Mouse (Mus musculus) c-Kit-positive CD71-positive TER-119-positive erythroid progenitor cells, embryonic 14.5 days (primary cell): ENCODE results near the gene Epc2.
A peak's percentile ranks its signal among the peaks of the same experiment; 100 is the strongest.

Experiments used
- DNase-seq: peaks from one replicate; pipeline ENCODE4 v3.0.0-alpha.2; 2013; ENCODE audit warnings: low spot score

Epc2 gene

GRCm38 (mm10) chr2:49450931-49451636, at the start of gene Epc2:
Epc2 (plus strand) TSS chr2:49451486.
- DNase-seq, result peak; percentile 72

GRCm38 (mm10) chr2:49405954-49406353, 45.3 kb upstream of the Epc2 start:
- no peak for DNase-seq

- no peak for DNase-seq
These were observed 39.6 kb upstream of the Epc2 start for GRCm38 (mm10) chr2:49411685-49412084.

- no peak for DNase-seq
These were observed 38.7 kb upstream of the Epc2 start for GRCm38 (mm10) chr2:49412576-49412975.

GRCm38 (mm10) chr2:49415868-49416267, 35.4 kb upstream of the Epc2 start:
- no peak for DNase-seq

GRCm38 (mm10) chr2:49417018-49417604, 34.2 kb upstream of the Epc2 start:
- DNase-seq, result no peak

- DNase-seq, result no peak
These were observed 30.9 kb upstream of the Epc2 start for GRCm38 (mm10) chr2:49420396-49420795.

GRCm38 (mm10) chr2:49423857-49424256, 27.4 kb upstream of the Epc2 start:
- no peak for DNase-seq

GRCm38 (mm10) chr2:49424788-49425187, 26.5 kb upstream of the Epc2 start:
- DNase-seq, result no peak

- no peak for DNase-seq
These were observed 25.1 kb upstream of the Epc2 start for GRCm38 (mm10) chr2:49426175-49426574.

GRCm38 (mm10) chr2:49431015-49431414, 20.3 kb upstream of the Epc2 start:
- DNase-seq, result no peak

- no peak for DNase-seq
These were observed 18.1 kb upstream of the Epc2 start for GRCm38 (mm10) chr2:49433211-49433610.

GRCm38 (mm10) chr2:49446238-49446637, 5.0 kb upstream of the Epc2 start:
- DNase-seq, result no peak

- DNase-seq, result no peak
These were observed 3.5 kb upstream of the Epc2 start for GRCm38 (mm10) chr2:49447586-49448475.

GRCm38 (mm10) chr2:49450467-49450866, 819 bp upstream of the Epc2 start:
- DNase-seq, result no peak

- DNase-seq, result peak; percentile 86
These were observed 438 bp downstream of the Epc2 start for GRCm38 (mm10) chr2:49451637-49452211.

GRCm38 (mm10) chr2:49452451-49453081, 1.3 kb downstream of the Epc2 start:
- peak; percentile 86 for DNase-seq

GRCm38 (mm10) chr2:49457797-49458196, 6.5 kb downstream of the Epc2 start:
- no peak for DNase-seq

- DNase-seq, result no peak
These were observed 14.5 kb downstream of the Epc2 start for GRCm38 (mm10) chr2:49465672-49466222.

GRCm38 (mm10) chr2:49467038-49467437, 15.8 kb downstream of the Epc2 start:
- no peak for DNase-seq

- no peak for DNase-seq
These were observed 19.9 kb downstream of the Epc2 start for GRCm38 (mm10) chr2:49471188-49471587.
